Mouse (Mus musculus): ENCODE measurements around the gene Ppp1r9a. TPM values are rescaled to one million over a fixed set of nuclear protein-coding genes. Genes with fewer than 3 reads are reported as not detected.

The Ppp1r9a gene
- total and polyA plus RNA-seq, 3 experiments, result 1.0 TPM; not detected in 2

- no peaks in the 10 kb centered on the region for H3K27me3 ChIP-seq (replicated peaks)
- no peak overlapping the region for H3K4me2 ChIP-seq (ENCODE audit: insufficient read depth, low read depth, poor library complexity, severe bottlenecking)
- DNase-seq (ENCODE audit: extremely low read depth), result no peak
- in situ Hi-C loops (cut with MboI; ENCODE audit: low pct_ligation_motif_present, low pct_unique_long_range_greater_than_20kb, low sequenced_read_pairs), result no loop called here
- no peaks in the 10 kb centered on the region; a peak in 1 of 4 replicates for H3K4me1 ChIP-seq (ENCODE audit: control insufficient read depth in 1 of 2, insufficient read depth in 2 of 2)
- no peaks in the 10 kb centered on the region for H3K36me3 ChIP-seq (replicated peaks in 1 of 2; ENCODE audit: control insufficient read depth in 1 of 2, insufficient read depth in 1 of 2, low read length in 1 of 2)
- no peak overlapping the region for H3K9ac ChIP-seq (ENCODE audit: insufficient read depth, low read depth)
- H3K79me2 ChIP-seq (replicated peaks; ENCODE audit: control insufficient read depth, extremely low read depth, insufficient read depth, poor library complexity, severe bottlenecking), result no peaks in the 10 kb centered on the region
- dilution Hi-C loops (cut with MboI; ENCODE audit: extremely low pct_ligation_motif_present, extremely low pct_unique_long_range_greater_than_20kb, low sequenced_read_pairs), result no loop called here
- no peak overlapping the region for H3K4me3 ChIP-seq (replicated peaks in 1 of 3; ENCODE audit: low read depth in 2 of 3, low read length in 2 of 3, poor library complexity in 1 of 3)
- no peak for TF ChIP-seq ETS1 (conservative IDR thresholded peaks at IDR 0.05; ENCODE audit: low read depth, low read length)
- TF ChIP-seq MYC (IDR thresholded peaks at IDR 0.05; ENCODE audit: low read depth, low read length), result no peak
- no peak for TF ChIP-seq GABPA (IDR thresholded peaks at IDR 0.05; ENCODE audit: insufficient replicate concordance, low read depth, low read length)
- TF ChIP-seq USF2 (conservative IDR thresholded peaks at IDR 0.05; ENCODE audit: low read depth, low read length), result no peak
- TF ChIP-seq ZMIZ1 (IDR thresholded peaks at IDR 0.05; ENCODE audit: low read depth, low read length), result no peak
- no peak for TF ChIP-seq MAZ (IDR thresholded peaks at IDR 0.05; ENCODE audit: low read depth, low read length)
- no peak for TF ChIP-seq PAX5 (IDR thresholded peaks at IDR 0.05; ENCODE audit: low read length)
- TF ChIP-seq CTCF (conservative IDR thresholded peaks at IDR 0.05 in 1 of 2, IDR thresholded peaks at IDR 0.05 in 1 of 2; ENCODE audit: low read depth in 2 of 2, low read length in 2 of 2), result no peak
- no peak for TF ChIP-seq NRF1 (IDR thresholded peaks at IDR 0.05; ENCODE audit: low read depth, low read length)
- TF ChIP-seq SMC3 (IDR thresholded peaks at IDR 0.05; ENCODE audit: low read depth, low read length), result no peak
- TF ChIP-seq POLR2A (IDR thresholded peaks at IDR 0.05; ENCODE audit: low read depth, low read length), result no peak
- no peak for TF ChIP-seq MXI1 (IDR thresholded peaks at IDR 0.05; ENCODE audit: low read depth, low read length)
- TF ChIP-seq NELFE (IDR thresholded peaks at IDR 0.05; ENCODE audit: low read depth, low read length), result no peak
- TF ChIP-seq RCOR1 (conservative IDR thresholded peaks at IDR 0.05; ENCODE audit: low read depth, low read length), result no peak
- TF ChIP-seq MAX (IDR thresholded peaks at IDR 0.05; ENCODE audit: low read length), result no peak
- no peak for TF ChIP-seq JUN (IDR thresholded peaks at IDR 0.05; ENCODE audit: insufficient read depth, low read depth, low read length)
- TF ChIP-seq USF1 (IDR thresholded peaks at IDR 0.05; ENCODE audit: low read depth, low read length), result no peak
- no peak for TF ChIP-seq BHLHE40 (IDR thresholded peaks at IDR 0.05; ENCODE audit: low read depth, low read length)
- TF ChIP-seq JUND (conservative IDR thresholded peaks at IDR 0.05; ENCODE audit: low read depth, low read length), result no peak
- no peak overlapping the region for H3K27ac ChIP-seq (ENCODE audit: insufficient read depth, low read depth)
- no peaks in the 10 kb centered on the region for H3K9me3 ChIP-seq (replicated peaks; ENCODE audit: low read length)
These were observed 110.1 kb downstream of the Ppp1r9a start for GRCm38 (mm10) chr6:5012794-5013193.

GRCm38 (mm10) chr6:5014567-5014966 lies 111.8 kb downstream of the Ppp1r9a start:
- H3K4me3 ChIP-seq (replicated peaks in 1 of 3; ENCODE audit: low read depth in 2 of 3, low read length in 2 of 3, poor library complexity in 1 of 3), result no peak overlapping the region
- TF ChIP-seq SMC3 (IDR thresholded peaks at IDR 0.05; ENCODE audit: low read depth, low read length) (no peak), ETS1 (conservative IDR thresholded peaks at IDR 0.05; ENCODE audit: low read depth, low read length) (no peak), NRF1 (IDR thresholded peaks at IDR 0.05; ENCODE audit: low read depth, low read length) (no peak), CHD1 (IDR thresholded peaks at IDR 0.05; ENCODE audit: low read depth, low read length) (no peak), POLR2AphosphoS2 (IDR thresholded peaks at IDR 0.05; ENCODE audit: low read depth, low read length) (no peak)
- H3K4me1 ChIP-seq (ENCODE audit: control insufficient read depth in 1 of 2, insufficient read depth in 2 of 2), result peaks cover 0 to 4% of the 10 kb centered on the region in 2 experiments; a peak in 2 of 4 replicates
- no peak overlapping the region for H3K27ac ChIP-seq (ENCODE audit: insufficient read depth, low read depth)
- no peak for DNase-seq (ENCODE audit: extremely low read depth)
- H3K36me3 ChIP-seq (replicated peaks in 1 of 2; ENCODE audit: control insufficient read depth in 1 of 2, insufficient read depth in 1 of 2, low read length in 1 of 2), result no peaks in the 10 kb centered on the region
- H3K9me3 ChIP-seq (replicated peaks; ENCODE audit: low read length), result no peaks in the 10 kb centered on the region
- H3K27me3 ChIP-seq (replicated peaks), result no peaks in the 10 kb centered on the region
- H3K4me2 ChIP-seq (ENCODE audit: insufficient read depth, low read depth, poor library complexity, severe bottlenecking), result no peak overlapping the region
- dilution Hi-C loops (cut with MboI; ENCODE audit: extremely low pct_ligation_motif_present, extremely low pct_unique_long_range_greater_than_20kb, low sequenced_read_pairs) (no loop called here), in situ Hi-C loops (cut with MboI; ENCODE audit: low pct_ligation_motif_present, low pct_unique_long_range_greater_than_20kb, low sequenced_read_pairs) (no loop called here)
- H3K79me2 ChIP-seq (replicated peaks; ENCODE audit: control insufficient read depth, extremely low read depth, insufficient read depth, poor library complexity, severe bottlenecking), result no peaks in the 10 kb centered on the region
- no peak overlapping the region for H3K9ac ChIP-seq (ENCODE audit: insufficient read depth, low read depth)

Measured in CH12.LX (cell line).